Mouse (Mus musculus): ENCODE data around the gene Ptdss2. TPM values are rescaled to one million over a fixed set of nuclear protein-coding genes. Genes with fewer than 3 reads are reported as not detected.

Ptdss2 gene
- 10 to 100 TPM; 17.3 to 22.2 TPM for polyA plus RNA-seq (2017; shearing (Covaris generic))

GRCm38 (mm10) chr7:141122245-141122644, at the start of gene Ptdss2:
Gene Ptdss2 (plus strand): TSS chr7:141122382.

GRCm38 (mm10) chr7:141077841-141078240, 44.3 kb upstream of the Ptdss2 start, which contains the start of gene Pkp3:
Gene Pkp3 (plus strand): TSS chr7:141078218.

GRCm38 (mm10) chr7:141099911-141100691, 22.1 kb upstream of the Ptdss2 start, which contains the start of gene Sigirr:
Gene Sigirr (minus strand): TSS chr7:141100572.

GRCm38 (mm10) chr7:141117636-141118035, 4.5 kb upstream of the Ptdss2 start, which contains the start of gene Ano9:
Gene Ano9 (minus strand): TSS chr7:141117806.

GRCm38 (mm10) chr7:141172116-141173006, 50.2 kb downstream of the Ptdss2 start, which contains the start of gene Rnh1:
Gene Rnh1 (minus strand): TSS chr7:141172857.

GRCm38 (mm10) chr7:141193948-141194347, 71.8 kb downstream of the Ptdss2 start, which contains the start of the genes Hras and Lrrc56:
Gene Hras (minus strand): TSS chr7:141194005.
Gene Lrrc56 (plus strand): TSS chr7:141194157.

Other genes with a start within 250 kb of the Ptdss2 start
- 100 to 1,000 TPM; 232 to 235 TPM for gene Psmd13, start 240.4 kb upstream of the Ptdss2 start, polyA plus RNA-seq (2017; shearing (Covaris generic))
- 10 to 100 TPM in 1 of 2 experiments, 1 to 10 TPM in 1; 4.9 to 10.0 TPM for gene Sirt3, start 240.1 kb upstream of the Ptdss2 start, polyA plus RNA-seq (2017; shearing (Covaris generic))
- gene Cox8b, start 221.9 kb upstream of the Ptdss2 start, polyA plus RNA-seq (2017; shearing (Covaris generic)): not detected
- gene Nlrp6, start 201.5 kb upstream of the Ptdss2 start, polyA plus RNA-seq (2017; shearing (Covaris generic)): under 1 TPM in 1 of 2 experiments, not detected in 1; 0.24 TPM
- 10 to 100 TPM; 20.0 to 39.9 TPM for gene Pgghg, start 181.0 kb upstream of the Ptdss2 start, polyA plus RNA-seq (2017; shearing (Covaris generic))
- gene Ifitm5, start 172.1 kb upstream of the Ptdss2 start, polyA plus RNA-seq (2017; shearing (Covaris generic)): under 1 TPM in 1 of 2 experiments, not detected in 1; 0.57 TPM
- not detected for gene Gm45717, start 166.4 kb upstream of the Ptdss2 start, polyA plus RNA-seq (2017; shearing (Covaris generic))
- 100 to 1,000 TPM in 1 of 2 experiments, 10 to 100 TPM in 1; 67.1 to 119 TPM for gene Ifitm2, start 166.4 kb upstream of the Ptdss2 start, polyA plus RNA-seq (2017; shearing (Covaris generic))
- 10 to 100 TPM in 1 of 2 experiments, 1 to 10 TPM in 1; 2.5 to 20.2 TPM for gene Ifitm1, start 155.2 kb upstream of the Ptdss2 start, polyA plus RNA-seq (2017; shearing (Covaris generic))
- gene Ifitm3, start 111.6 kb upstream of the Ptdss2 start, polyA plus RNA-seq (2017; shearing (Covaris generic)): 10 to 100 TPM; 14.6 to 31.5 TPM
- gene Ifitm6, start 104.5 kb upstream of the Ptdss2 start, polyA plus RNA-seq (2017; shearing (Covaris generic)): 1 to 10 TPM in 1 of 2 experiments, under 1 TPM in 1; 0.75 to 1.2 TPM
- gene Gm17387, start 93.3 kb upstream of the Ptdss2 start, polyA plus RNA-seq (2017; shearing (Covaris generic)): not detected
- gene B4galnt4, start 61.3 kb upstream of the Ptdss2 start, polyA plus RNA-seq (2017; shearing (Covaris generic)): 10 to 100 TPM in 1 of 2 experiments, 1 to 10 TPM in 1; 9.9 to 21.4 TPM
- gene Pkp3, start 44.2 kb upstream of the Ptdss2 start, polyA plus RNA-seq (2017; shearing (Covaris generic)): 100 to 1,000 TPM; 238 to 385 TPM
- gene Sigirr, start 21.8 kb upstream of the Ptdss2 start, polyA plus RNA-seq (2017; shearing (Covaris generic)): 100 to 1,000 TPM; 176 to 187 TPM
- gene Ano9, start 4.6 kb upstream of the Ptdss2 start, polyA plus RNA-seq (2017; shearing (Covaris generic)): not detected
- gene Rnh1, start 50.5 kb downstream of the Ptdss2 start, polyA plus RNA-seq (2017; shearing (Covaris generic)): 100 to 1,000 TPM; 107 to 150 TPM
- gene Hras, start 71.6 kb downstream of the Ptdss2 start, polyA plus RNA-seq (2017; shearing (Covaris generic)): 10 to 100 TPM; 56.0 to 61.9 TPM
- 1 to 10 TPM; 2.2 to 5.0 TPM for gene Lrrc56, start 71.8 kb downstream of the Ptdss2 start, polyA plus RNA-seq (2017; shearing (Covaris generic))
- gene Lmntd2, start 91.7 kb downstream of the Ptdss2 start, polyA plus RNA-seq (2017; shearing (Covaris generic)): 1 to 10 TPM; 8.3 to 9.9 TPM
- gene Rassf7, start 93.5 kb downstream of the Ptdss2 start, polyA plus RNA-seq (2017; shearing (Covaris generic)): 10 to 100 TPM; 18.6 to 23.4 TPM
- 10 to 100 TPM; 55.5 to 85.8 TPM for gene Phrf1, start 106.4 kb downstream of the Ptdss2 start, polyA plus RNA-seq (2017; shearing (Covaris generic))
- gene Irf7, start 144.1 kb downstream of the Ptdss2 start, polyA plus RNA-seq (2017; shearing (Covaris generic)): 100 to 1,000 TPM; 105 to 126 TPM
- under 1 TPM in 1 of 2 experiments, not detected in 1; 0.07 TPM for gene Cdhr5, start 154.4 kb downstream of the Ptdss2 start, polyA plus RNA-seq (2017; shearing (Covaris generic))
- gene Sct, start 156.8 kb downstream of the Ptdss2 start, polyA plus RNA-seq (2017; shearing (Covaris generic)): not detected
- gene Drd4, start 169.6 kb downstream of the Ptdss2 start, polyA plus RNA-seq (2017; shearing (Covaris generic)): under 1 TPM in 1 of 2 experiments, not detected in 1; 0.06 TPM
- gene Deaf1, start 205.3 kb downstream of the Ptdss2 start, polyA plus RNA-seq (2017; shearing (Covaris generic)): 10 to 100 TPM; 48.0 to 58.2 TPM
- gene Tmem80, start 205.4 kb downstream of the Ptdss2 start, polyA plus RNA-seq (2017; shearing (Covaris generic)): 10 to 100 TPM; 37.5 to 40.6 TPM
- under 1 TPM in 1 of 2 experiments, not detected in 1; 0.09 TPM for gene Eps8l2, start 216.5 kb downstream of the Ptdss2 start, polyA plus RNA-seq (2017; shearing (Covaris generic))